Mouse (Mus musculus) stomach, postnatal 0 days (tissue): ENCODE data around the gene Mnat1.

ENCODE experiments used
- CTCF ChIP-seq: IDR thresholded peaks from 2 replicates; pipeline ENCODE4 v1.5.1; 2016; ENCODE audit warnings: antibody characterized with exemption, low read depth, mild to moderate bottlenecking, moderate library complexity
- EP300 ChIP-seq: optimal IDR thresholded peaks from 2 replicates; pipeline ENCODE3; 2016; ENCODE audit warnings: antibody characterized with exemption

DNA sequence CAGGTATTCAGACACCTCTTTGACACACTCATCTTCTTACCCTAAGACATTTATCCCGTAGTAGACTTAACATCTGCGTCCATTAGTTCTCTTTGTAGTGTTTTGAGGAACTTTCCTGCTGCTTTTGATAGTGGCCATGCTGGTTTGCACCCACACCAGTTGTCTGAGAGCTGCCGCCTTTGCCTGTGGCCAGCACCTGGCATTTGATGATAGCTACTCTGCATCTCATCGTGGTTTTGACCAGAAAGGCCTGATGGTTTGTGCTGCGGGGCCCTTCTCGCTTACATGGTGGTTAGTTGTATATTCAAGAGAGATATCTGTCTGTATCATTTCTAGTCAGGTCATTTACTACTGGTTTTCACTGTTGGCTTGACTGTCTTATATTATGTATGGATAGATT, 73.8 kb downstream of the Mnat1 start:
- TF ChIP-seq CTCF (no peak), EP300 (no peak)
